Mouse (Mus musculus) MEL (cell line): Measurements from ENCODE around the gene Olfr220.

Source experiments
- BHLHE40 ChIP-seq: IDR thresholded peaks from 2 replicates; pipeline ENCODE4 v1.6.1; 2012; ENCODE audit warnings: low read depth, mild to moderate bottlenecking, inconsistent platforms, low read length, improper control_type of control experiment, borderline replicate concordance
- CHD2 ChIP-seq: IDR thresholded peaks from 2 replicates; pipeline ENCODE4 v1.6.1; 2011; ENCODE audit warnings: low read length, improper control_type of control experiment
- MAFK ChIP-seq: IDR thresholded peaks from 2 replicates; pipeline ENCODE4 v1.6.1; 2011; ENCODE audit warnings: low read depth, mild to moderate bottlenecking, low read length, improper control_type of control experiment, borderline replicate concordance
- MAX ChIP-seq: IDR thresholded peaks from 2 replicates; pipeline ENCODE4 v1.6.1; 2011; ENCODE audit warnings: low read length, improper control_type of control experiment
- POLR2A ChIP-seq, 2 experiments: IDR thresholded peaks; 2 replicates each; pipeline ENCODE4 v1.6.1; 2011 to 2012; ENCODE audit warnings: low read length in 2 of 2, mild to moderate bottlenecking in 2 of 2, control low read depth in 1 of 2, improper control_type of control experiment in 1 of 2, low read depth in 1 of 2, moderate library complexity in 1 of 2; ENCODE audit not compliant: control insufficient read depth in 1 of 2, insufficient read depth in 1 of 2, poor library complexity in 1 of 2
- RCOR1 ChIP-seq: IDR thresholded peaks from 2 replicates; pipeline ENCODE4 v1.6.1; 2012; ENCODE audit warnings: low read depth, mild to moderate bottlenecking, inconsistent platforms, low read length, improper control_type of control experiment
- TAL1 ChIP-seq: IDR thresholded peaks from 2 replicates; pipeline ENCODE4 v1.6.1; 2012; ENCODE audit warnings: mild to moderate bottlenecking, inconsistent platforms, low read length, moderate library complexity, mixed read lengths

DNA sequence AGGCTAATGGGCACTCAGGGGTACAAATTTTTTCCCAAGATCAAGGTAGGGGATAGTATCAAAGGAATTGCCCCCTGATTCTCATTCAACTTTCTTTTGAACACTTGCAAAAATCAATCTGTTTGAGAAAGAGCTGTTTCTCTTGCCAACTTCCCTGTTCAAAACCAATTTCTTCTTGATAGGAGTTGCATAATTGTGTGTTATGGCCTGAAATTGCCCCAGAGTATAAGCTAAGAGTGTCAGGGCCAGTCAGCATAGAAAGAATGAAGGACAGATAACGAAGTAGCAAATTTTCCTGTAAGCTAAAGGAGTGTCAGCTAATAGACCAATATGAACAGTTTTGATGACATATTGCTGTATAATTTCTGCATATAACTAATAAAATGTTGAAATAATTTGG is 14.5 kb upstream of the Olfr220 start:
- TF ChIP-seq MAFK (no peak), MAX (no peak), POLR2A (IDR thresholded peaks at IDR 0.05; ENCODE audit: control insufficient read depth in 1 of 2, insufficient read depth in 1 of 2, low read depth in 1 of 2, low read length in 2 of 2, poor library complexity in 1 of 2) (no peak), BHLHE40 (no peak), RCOR1 (peak; percentile 63; the same call in 1 of the 2 replicates), TAL1 (no peak), CHD2 (no peak)
